Comparison of ENCODE assay signal across 16 mouse cellular contexts in the genomic region with DNA sequence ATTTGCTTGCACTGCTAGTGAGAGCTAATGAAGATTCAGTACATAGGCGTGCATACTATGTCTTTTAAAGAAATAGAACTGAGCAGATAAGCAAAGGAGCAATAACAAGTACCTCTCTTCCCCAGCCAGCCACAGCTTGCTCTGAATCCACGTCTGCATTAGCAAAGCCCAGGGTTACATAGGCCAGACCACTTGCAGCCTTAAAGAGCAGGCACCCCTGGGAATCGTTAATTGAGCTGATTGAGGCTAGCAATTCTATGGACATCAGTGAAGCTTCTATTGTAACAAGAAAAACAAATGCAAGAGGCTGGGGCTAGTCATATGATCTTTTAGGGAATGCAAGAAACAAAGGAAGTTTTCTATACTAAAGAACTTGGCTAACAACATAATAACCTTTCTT.
"Had no signal": no experiment of that assay in that cellular context is flagged by ENCODE, and none has a peak within 500 bp of the region (broad histone marks: within the 10 kb centered on the region; RNA-seq: fewer than 3 reads in every experiment).

No protein-coding gene starts in this region.

- ATAC-seq: liver, postnatal 0 days had no signal

- H3K4me1 ChIP-seq: limb, embryonic 12.5 days; liver, embryonic 13.5 days; lung, embryonic 15.5 days; stomach, embryonic 15.5 days had no signal

- H3K4me2 ChIP-seq: limb, embryonic 12.5 days; liver, embryonic 13.5 days; lung, embryonic 15.5 days; stomach, embryonic 15.5 days had no signal

- H3K4me3 ChIP-seq: layer of hippocampus, adult 2 months; limb, embryonic 12.5 days; liver, embryonic 13.5 days; lung, embryonic 15.5 days; stomach, embryonic 15.5 days had no signal

- H3K9ac ChIP-seq: limb, embryonic 12.5 days; liver, embryonic 13.5 days; liver, postnatal 0 days; lung, embryonic 15.5 days; stomach, embryonic 15.5 days had no signal

- H3K9me3 ChIP-seq: limb, embryonic 12.5 days; liver, embryonic 13.5 days; lung, embryonic 15.5 days; stomach, embryonic 15.5 days had no signal

- H3K27ac ChIP-seq: layer of hippocampus, adult 2 months; limb, embryonic 12.5 days; liver, embryonic 13.5 days; lung, embryonic 15.5 days; macrophage; stomach, embryonic 15.5 days had no signal

- H3K36me3 ChIP-seq: limb, embryonic 12.5 days; liver, embryonic 13.5 days; lung, embryonic 15.5 days; stomach, embryonic 15.5 days had no signal

- H3K27me3 ChIP-seq: limb, embryonic 12.5 days; liver, embryonic 13.5 days; lung, embryonic 15.5 days; stomach, embryonic 15.5 days had no signal

- DNase-seq: kidney, adult 11 months; kidney, adult 9 months; kidney, postnatal 10 days; kidney, postnatal 4 days; liver; liver, embryonic 13.5 days; liver, postnatal 0 days; lung, postnatal 14 days; right cerebral cortex, postnatal 4 days; spleen, adult 18-20 months; thymus, postnatal 36 days had no signal
